Mouse (Mus musculus): ENCODE data around the gene Rexo5. TPM values are rescaled to one million over a fixed set of nuclear protein-coding genes. Genes with fewer than 3 reads are reported as not detected.

The Rexo5 gene
- total RNA-seq, 2 experiments from 2014 or later: 44.8 to 72.0 TPM

GRCm38 (mm10) chr7:119875776-119876440 is 82.1 kb downstream of the Rexo5 start:
- ATAC-seq (replicated peaks; ENCODE audit: low FRiP score, low TSS enrichment, poor library complexity, severe bottlenecking): no peak

GRCm38 (mm10) chr7:119879171-119879570 is 85.4 kb downstream of the Rexo5 start:
- ATAC-seq (replicated peaks; ENCODE audit: low FRiP score, low TSS enrichment, poor library complexity, severe bottlenecking): no peak

GRCm38 (mm10) chr7:119880345-119880744 is 86.5 kb downstream of the Rexo5 start:
- ATAC-seq (replicated peaks; ENCODE audit: low FRiP score, low TSS enrichment, poor library complexity, severe bottlenecking): no peak

GRCm38 (mm10) chr7:119881229-119881628 is 87.4 kb downstream of the Rexo5 start:
- ATAC-seq (replicated peaks; ENCODE audit: low FRiP score, low TSS enrichment, poor library complexity, severe bottlenecking): no peak

GRCm38 (mm10) chr7:119887887-119888286 is 94.1 kb downstream of the Rexo5 start:
- no peak for ATAC-seq (replicated peaks; ENCODE audit: low FRiP score, low TSS enrichment, poor library complexity, severe bottlenecking)

- ATAC-seq (replicated peaks; ENCODE audit: low FRiP score, low TSS enrichment, poor library complexity, severe bottlenecking): no peak
Measured at GRCm38 (mm10) chr7:119892198-119892597, 98.4 kb downstream of the Rexo5 start.

- ATAC-seq (replicated peaks; ENCODE audit: low FRiP score, low TSS enrichment, poor library complexity, severe bottlenecking): no peak
Measured at GRCm38 (mm10) chr7:119892742-119893141, 98.9 kb downstream of the Rexo5 start.

GRCm38 (mm10) chr7:119894818-119895544 is 101.2 kb downstream of the Rexo5 start:
- peak; percentile 6; the same call in 1 of the 2 replicates for ATAC-seq (replicated peaks; ENCODE audit: low FRiP score, low TSS enrichment, poor library complexity, severe bottlenecking)

- peak; percentile 96 for ATAC-seq (replicated peaks; ENCODE audit: low FRiP score, low TSS enrichment, poor library complexity, severe bottlenecking)
Measured at GRCm38 (mm10) chr7:119895639-119896512, 102.1 kb downstream of the Rexo5 start, which contains the start of the genes Lyrm1 and Dcun1d3. Gene Lyrm1, plus strand, starts transcription at chr7:119895861. Gene Dcun1d3, minus strand, starts transcription at chr7:119896298.

GRCm38 (mm10) chr7:119897521-119898109 is 103.8 kb downstream of the Rexo5 start:
- ATAC-seq (replicated peaks; ENCODE audit: low FRiP score, low TSS enrichment, poor library complexity, severe bottlenecking): 0 out of 2 replicates have a peak, but pooled peaks have one; percentile 21

- no peak for ATAC-seq (replicated peaks; ENCODE audit: low FRiP score, low TSS enrichment, poor library complexity, severe bottlenecking)
Measured at GRCm38 (mm10) chr7:119898247-119898856, 104.5 kb downstream of the Rexo5 start.

Other genes with a start within 250 kb of the Rexo5 start
- not detected in 2 replicates for gene Acsm2, start 239.7 kb upstream of the Rexo5 start, total RNA-seq (2014; fragmentation: Nextera tagmentation)
- gene Acsm2, start 239.7 kb upstream of the Rexo5 start, total RNA-seq (2017): not detected in 2 replicates
- gene Acsm1, start 187.0 kb upstream of the Rexo5 start, total RNA-seq (2014; fragmentation: Nextera tagmentation): not detected in 2 replicates
- gene Acsm1, start 187.0 kb upstream of the Rexo5 start, total RNA-seq (2017): not detected in 2 replicates
- not detected in 2 replicates for gene Acsm4, start 104.0 kb upstream of the Rexo5 start, total RNA-seq (2014; fragmentation: Nextera tagmentation)
- gene Acsm4, start 104.0 kb upstream of the Rexo5 start, total RNA-seq (2017): not detected in 2 replicates
- gene Thumpd1, start 73.2 kb upstream of the Rexo5 start, total RNA-seq (2014; fragmentation: Nextera tagmentation): 41.2 and 48.7 TPM in 2 replicates
- gene Thumpd1, start 73.2 kb upstream of the Rexo5 start, total RNA-seq (2017): 135 and 168 TPM in 2 replicates
- not detected in 2 replicates for gene Acsm3, start 33.1 kb upstream of the Rexo5 start, total RNA-seq (2014; fragmentation: Nextera tagmentation)
- gene Acsm3, start 33.1 kb upstream of the Rexo5 start, total RNA-seq (2017): 0.23 TPM in 1 of 2 replicates, not detected in the other
- 23.0 and 32.7 TPM in 2 replicates for gene Eri2, start 52 bp downstream of the Rexo5 start, total RNA-seq (2014; fragmentation: Nextera tagmentation)
- 19.5 and 20.3 TPM in 2 replicates for gene Eri2, start 52 bp downstream of the Rexo5 start, total RNA-seq (2017)
- gene Lyrm1, start 101.9 kb downstream of the Rexo5 start, total RNA-seq (2014; fragmentation: Nextera tagmentation): 3.0 and 5.2 TPM in 2 replicates
- 1.8 TPM in 1 of 2 replicates, not detected in the other for gene Lyrm1, start 101.9 kb downstream of the Rexo5 start, total RNA-seq (2017)
- 0.94 and 2.5 TPM in 2 replicates for gene Dcun1d3, start 102.3 kb downstream of the Rexo5 start, total RNA-seq (2014; fragmentation: Nextera tagmentation)
- 2.2 and 4.7 TPM in 2 replicates for gene Dcun1d3, start 102.3 kb downstream of the Rexo5 start, total RNA-seq (2017)